Mouse (Mus musculus) CD4-positive, CD25-positive, alpha-beta regulatory T cell, adult 2 months (primary cell): Measurements from ENCODE around the gene Cyp2t4.
A peak's percentile ranks its signal among the peaks of the same experiment; 100 is the strongest.

Source experiments
- DNase-seq: peaks from one replicate; pipeline ENCODE4 v3.0.0-alpha.2; 2012; ENCODE audit warnings: low read depth, low spot score

The Cyp2t4 gene

GRCm38 (mm10) chr7:27161744-27162143 lies 8.2 kb downstream of the Cyp2t4 start:
- DNase-seq: no peak

GRCm38 (mm10) chr7:27162780-27163449 lies 9.4 kb downstream of the Cyp2t4 start:
- DNase-seq: no peak

GRCm38 (mm10) chr7:27163450-27163805 lies 9.9 kb downstream of the Cyp2t4 start:
- DNase-seq: no peak

- no peak for DNase-seq
Observed at GRCm38 (mm10) chr7:27164112-27164947, 10.8 kb downstream of the Cyp2t4 start.

- peak; percentile 25 for DNase-seq
Observed at GRCm38 (mm10) chr7:27165007-27165655, 11.6 kb downstream of the Cyp2t4 start.

GRCm38 (mm10) chr7:27165696-27166095 lies 12.2 kb downstream of the Cyp2t4 start:
- peak; percentile 39 for DNase-seq

GRCm38 (mm10) chr7:27166229-27166613 lies 12.7 kb downstream of the Cyp2t4 start:
- peak; percentile 89 for DNase-seq

- DNase-seq: peak; percentile 98
Observed at GRCm38 (mm10) chr7:27166614-27167474, 13.3 kb downstream of the Cyp2t4 start, which contains the start of gene Egln2. Gene Egln2, minus strand, starts transcription at chr7:27166802.

- peak; percentile 27 for DNase-seq
Observed at GRCm38 (mm10) chr7:27167475-27168094, 14.1 kb downstream of the Cyp2t4 start.

- no peak for DNase-seq
Observed at GRCm38 (mm10) chr7:27168371-27168770, 14.9 kb downstream of the Cyp2t4 start.

GRCm38 (mm10) chr7:27170981-27171380 lies 17.5 kb downstream of the Cyp2t4 start:
- DNase-seq: no peak

- DNase-seq: no peak
Observed at GRCm38 (mm10) chr7:27174496-27174895, 21.0 kb downstream of the Cyp2t4 start.

GRCm38 (mm10) chr7:27174896-27175295 lies 21.4 kb downstream of the Cyp2t4 start:
- DNase-seq: no peak

- DNase-seq: no peak
Observed at GRCm38 (mm10) chr7:27177942-27178323, 24.4 kb downstream of the Cyp2t4 start.

GRCm38 (mm10) chr7:27178324-27179216 lies 25.1 kb downstream of the Cyp2t4 start, which contains the start of gene Rab4b:
Gene Rab4b, minus strand, starts transcription at chr7:27178896.
- DNase-seq: peak; percentile 100

GRCm38 (mm10) chr7:27179217-27179918 lies 25.9 kb downstream of the Cyp2t4 start:
- peak; percentile 23 for DNase-seq

GRCm38 (mm10) chr7:27180036-27180435 lies 26.5 kb downstream of the Cyp2t4 start:
- DNase-seq: no peak

- no peak for DNase-seq
Observed at GRCm38 (mm10) chr7:27180837-27181695, 27.6 kb downstream of the Cyp2t4 start, which contains the start of the genes Gm21983 and Mia. Gene Gm21983, minus strand, starts transcription at chr7:27181086. Gene Mia, minus strand, starts transcription at chr7:27181157.
